Mouse (Mus musculus) right cerebral cortex, postnatal 36 days (tissue): ENCODE measurements around the gene Zfp451.
"Not testable (repeated sequence)": the region's sequence is repeated elsewhere in the genome, so short reads cannot be mapped to it uniquely, and the experiment has no call there.

Experiments used
- DNase-seq, 2 experiments: peaks; one replicate each; pipeline ENCODE4 v3.0.0; 2022; ENCODE audit warnings: low spot score in 2 of 2, mixed read lengths in 1 of 2

The Zfp451 gene

GRCm38 (mm10) chr1:33757491-33758041 is 56.8 kb downstream of the Zfp451 start, which contains the start of gene Bag2:
TSS of gene Bag2 (minus strand) at chr1:33757795.
- peak in 1 of 2 experiments; percentile 42 for DNase-seq

- DNase-seq = no peak
Observed at GRCm38 (mm10) chr1:33757033-33757413, 57.4 kb downstream of the Zfp451 start.

GRCm38 (mm10) chr1:33756258-33757032 is 58.0 kb downstream of the Zfp451 start:
- DNase-seq = no peak

GRCm38 (mm10) chr1:33755799-33756198 is 58.6 kb downstream of the Zfp451 start:
- no peak for DNase-seq

GRCm38 (mm10) chr1:33754965-33755735 is 59.2 kb downstream of the Zfp451 start:
- DNase-seq = no peak

- DNase-seq = no peak
Observed at GRCm38 (mm10) chr1:33754089-33754488, 60.3 kb downstream of the Zfp451 start.

GRCm38 (mm10) chr1:33751283-33751682 is 63.1 kb downstream of the Zfp451 start:
- peak; percentile 53 to 62 for DNase-seq

GRCm38 (mm10) chr1:33749709-33750108 is 64.7 kb downstream of the Zfp451 start:
- DNase-seq = not testable (repeated sequence)

GRCm38 (mm10) chr1:33749109-33749508 is 65.3 kb downstream of the Zfp451 start:
- no peak for DNase-seq

- DNase-seq = no peak
Observed at GRCm38 (mm10) chr1:33745901-33746300, 68.5 kb downstream of the Zfp451 start.

GRCm38 (mm10) chr1:33744815-33745214 is 69.6 kb downstream of the Zfp451 start:
- not testable (repeated sequence) for DNase-seq

GRCm38 (mm10) chr1:33742903-33743302 is 71.5 kb downstream of the Zfp451 start:
- peak; percentile 44 to 55 for DNase-seq

- peak; percentile 70 to 72 for DNase-seq
Observed at GRCm38 (mm10) chr1:33739302-33739701, 75.1 kb downstream of the Zfp451 start.

GRCm38 (mm10) chr1:33738681-33739278 is 75.6 kb downstream of the Zfp451 start:
- DNase-seq = no peak

- no peak for DNase-seq
Observed at GRCm38 (mm10) chr1:33738281-33738680, 76.1 kb downstream of the Zfp451 start.

- DNase-seq = no peak
Observed at GRCm38 (mm10) chr1:33734001-33734685, 80.3 kb downstream of the Zfp451 start.

GRCm38 (mm10) chr1:33733044-33733443 is 81.4 kb downstream of the Zfp451 start:
- no peak for DNase-seq

- DNase-seq = no peak
Observed at GRCm38 (mm10) chr1:33725086-33725485, 89.3 kb downstream of the Zfp451 start.

GRCm38 (mm10) chr1:33724516-33724915 is 89.9 kb downstream of the Zfp451 start:
- no peak for DNase-seq

GRCm38 (mm10) chr1:33721020-33721419 is 93.4 kb downstream of the Zfp451 start:
- no peak for DNase-seq

- no peak for DNase-seq
Observed at GRCm38 (mm10) chr1:33720231-33720630, 94.2 kb downstream of the Zfp451 start.
